Mouse (Mus musculus) spleen, adult 2 months (tissue): Measurements from ENCODE around the gene Slc9c1. TPM values are rescaled to one million over a fixed set of nuclear protein-coding genes. Genes with fewer than 3 reads are reported as not detected.
A peak's percentile ranks its signal among the peaks of the same experiment; 100 is the strongest.

Experiments used
- DNase-seq, 2 experiments: peaks; one replicate each; pipeline versions ENCODE4 v3.0.0 to v3.0.0-alpha.2; 2012 to 2021; ENCODE audit warnings: low spot score in 2 of 2, low read depth in 1 of 2
- H3K27ac ChIP-seq: fragments of 200-500 bp; 2 replicates; pipeline ENCODE4 v1.5.1; 2012; ENCODE audit warnings: low read length, inconsistent platforms; ENCODE audit not compliant: insufficient read depth
- H3K27me3 ChIP-seq: fragments of 200-500 bp; 2 replicates; pipeline ENCODE4 v1.6.1; 2012; ENCODE audit warnings: mild to moderate bottlenecking, moderate library complexity, low read length, inconsistent platforms; ENCODE audit not compliant: control insufficient read depth, insufficient read depth
- H3K36me3 ChIP-seq: fragments of 200-500 bp; 2 replicates; pipeline ENCODE4 v1.6.1; 2012; ENCODE audit warnings: mild to moderate bottlenecking, low read length, inconsistent platforms; ENCODE audit not compliant: control insufficient read depth, insufficient read depth
- H3K4me1 ChIP-seq: fragments of 200-500 bp; 2 replicates; pipeline ENCODE4 v1.6.1; 2011; ENCODE audit warnings: inconsistent platforms; ENCODE audit not compliant: control insufficient read depth, insufficient read depth, insufficient read length
- H3K4me3 ChIP-seq: fragments of 200-500 bp; 2 replicates; pipeline ENCODE4 v1.5.1; 2011; ENCODE audit warnings: mild to moderate bottlenecking, inconsistent platforms; ENCODE audit not compliant: insufficient read depth, insufficient read length; ENCODE audit errors: extremely low read depth
- CTCF ChIP-seq: fragments of 200-500 bp; IDR thresholded peaks from 2 replicates; pipeline ENCODE4 v1.5.1; 2011; ENCODE audit warnings: mild to moderate bottlenecking, inconsistent platforms; ENCODE audit not compliant: insufficient read depth, insufficient read length, insufficient replicate concordance; ENCODE audit errors: extremely low read depth
- POLR2A ChIP-seq: fragments of 200-500 bp; IDR thresholded peaks from 2 replicates; pipeline ENCODE4 v1.6.1; 2011; ENCODE audit warnings: low read depth, low read length, inconsistent platforms
- WGBS: fragments of 180-500 bp; shearing (Covaris S2); methylation state at CpG from one replicate; pipeline ENCODE4 v1.1.7; 2018; 5-methylcytosine and 5-hydroxymethylcytosine counted together
- polyA plus RNA-seq: library from polyadenylated mRNA; depleted of rRNA; stranded (reverse); fragments of >200 nt; gene quantifications from 2 replicates; pipeline ENCODE4 v1.2.3, GENCODE M21; 2012

Gene Slc9c1
- polyA plus RNA-seq, 1 experiment, result not detected

DNA sequence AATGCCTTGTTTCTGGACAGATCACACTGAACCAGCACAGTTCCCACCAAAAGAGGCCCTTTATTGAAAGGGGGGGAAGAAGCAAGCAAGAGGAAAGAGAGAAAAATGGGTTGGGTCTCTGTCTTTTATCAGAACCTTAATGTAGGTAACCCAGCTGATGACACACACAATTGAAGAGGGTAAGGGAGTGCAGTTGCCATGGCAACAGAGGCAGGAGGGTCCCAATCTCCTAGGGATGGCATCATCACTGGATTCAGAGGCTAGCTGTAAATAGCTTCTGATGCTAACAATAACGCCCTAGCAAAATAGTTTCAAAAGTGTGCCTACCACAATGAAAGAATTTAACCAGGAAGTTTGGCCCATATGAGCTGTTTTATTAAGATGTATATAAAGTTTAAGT lies 58.5 kb downstream of the Slc9c1 start:
- Histone ChIP-seq H3K4me1 (no peaks in the 10 kb centered on the region), H3K36me3 (no peaks in the 10 kb centered on the region), H3K4me3 (no peak overlapping the region), H3K27ac (no peak overlapping the region), H3K27me3 (no peaks in the 10 kb centered on the region; the same call in 1 of the 2 replicates)
- WGBS, result 96% methylated on average over 1 of the region's 1 CpGs
- TF ChIP-seq POLR2A, result no peak
- no peak for DNase-seq

DNA sequence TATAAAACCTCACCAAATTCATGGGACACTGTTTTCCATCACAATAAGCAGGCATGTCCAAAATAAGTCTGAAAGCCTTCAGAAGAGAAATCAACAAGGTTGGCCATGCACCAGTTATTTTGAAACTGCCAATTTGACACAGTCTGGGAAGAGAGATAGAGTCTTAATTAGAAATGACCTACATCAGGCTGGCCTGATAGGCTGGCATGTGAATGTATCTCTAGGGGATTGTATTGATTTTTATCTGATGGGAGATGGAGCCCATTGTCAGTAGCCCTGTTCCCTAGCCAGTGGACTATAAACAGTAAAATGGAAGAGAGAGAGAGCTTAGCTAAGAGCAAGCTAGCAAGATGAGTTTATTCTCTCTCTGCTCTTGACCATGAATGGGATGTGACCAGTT lies 60.4 kb downstream of the Slc9c1 start:
- DNase-seq, result no peak
- no peak overlapping the region for H3K4me3 ChIP-seq
- H3K36me3 ChIP-seq, result no peaks in the 10 kb centered on the region
- TF ChIP-seq POLR2A (no peak), CTCF (no peak)
- H3K27ac ChIP-seq, result no peak overlapping the region
- no peaks in the 10 kb centered on the region for H3K4me1 ChIP-seq
- no peaks in the 10 kb centered on the region; the same call in 1 of the 2 replicates for H3K27me3 ChIP-seq

DNA sequence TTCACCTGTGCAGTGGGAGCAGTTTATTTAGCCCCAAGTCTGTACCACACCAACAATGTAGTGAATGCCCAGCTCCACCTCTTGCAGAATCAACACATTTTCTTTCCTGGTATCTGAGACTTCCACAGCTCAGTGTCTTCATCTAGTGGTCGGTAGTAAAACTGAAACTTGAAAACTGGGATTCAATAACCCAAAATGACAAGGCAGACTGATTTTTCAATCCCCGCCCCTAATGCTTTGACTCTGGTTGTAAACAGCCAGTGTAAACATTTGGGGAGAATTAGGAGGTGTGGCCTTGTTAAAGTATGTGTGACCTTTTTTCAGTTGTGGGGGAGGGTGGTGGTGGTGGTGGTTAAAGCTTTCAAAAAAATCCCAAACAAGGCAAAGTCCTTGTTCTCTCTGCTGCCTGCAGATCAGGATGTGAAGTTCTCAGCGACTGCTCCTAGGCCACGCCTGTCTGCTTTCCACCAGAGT lies 73.4 kb downstream of the Slc9c1 start:
- no peaks in the 10 kb centered on the region for H3K27me3 ChIP-seq
- H3K36me3 ChIP-seq, result no peaks in the 10 kb centered on the region
- no peak for DNase-seq
- TF ChIP-seq CTCF, result no peak
- TF ChIP-seq POLR2A, result no peak
- WGBS, result 44% methylated on average over 4 of the region's 4 CpGs
- H3K4me3 ChIP-seq, result no peak overlapping the region
- no peaks in the 10 kb centered on the region for H3K4me1 ChIP-seq
- no peak overlapping the region for H3K27ac ChIP-seq

DNA sequence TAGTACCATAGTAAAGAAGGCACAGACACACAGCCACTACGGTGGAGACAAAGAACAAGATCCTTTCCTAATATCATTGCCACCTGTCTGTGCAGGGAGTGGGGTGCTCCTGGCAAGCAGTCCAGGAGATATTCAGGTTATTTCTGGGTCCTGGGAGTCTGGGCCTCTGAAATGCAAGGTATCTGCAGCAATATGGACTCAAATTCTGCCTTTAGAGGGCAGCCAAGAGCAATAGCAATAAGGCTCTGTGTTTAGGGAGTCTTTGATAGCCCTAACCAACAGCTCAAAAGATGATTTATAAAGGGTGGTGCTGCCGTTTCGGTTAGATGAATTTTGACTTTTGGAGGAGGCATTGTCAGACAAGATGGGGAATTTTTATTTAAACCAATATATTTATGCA lies 74.2 kb downstream of the Slc9c1 start:
- DNase-seq, result peak in 1 of 2 experiments; percentile 10
- Histone ChIP-seq H3K27me3 (no peaks in the 10 kb centered on the region), H3K4me1 (no peaks in the 10 kb centered on the region), H3K36me3 (no peaks in the 10 kb centered on the region), H3K4me3 (no peak overlapping the region), H3K27ac (no peak overlapping the region)
- TF ChIP-seq POLR2A, result no peak
- TF ChIP-seq CTCF, result peak; percentile 10; the same call in 1 of the 2 replicates
- WGBS, result 48% methylated on average over 3 of the region's 3 CpGs

DNA sequence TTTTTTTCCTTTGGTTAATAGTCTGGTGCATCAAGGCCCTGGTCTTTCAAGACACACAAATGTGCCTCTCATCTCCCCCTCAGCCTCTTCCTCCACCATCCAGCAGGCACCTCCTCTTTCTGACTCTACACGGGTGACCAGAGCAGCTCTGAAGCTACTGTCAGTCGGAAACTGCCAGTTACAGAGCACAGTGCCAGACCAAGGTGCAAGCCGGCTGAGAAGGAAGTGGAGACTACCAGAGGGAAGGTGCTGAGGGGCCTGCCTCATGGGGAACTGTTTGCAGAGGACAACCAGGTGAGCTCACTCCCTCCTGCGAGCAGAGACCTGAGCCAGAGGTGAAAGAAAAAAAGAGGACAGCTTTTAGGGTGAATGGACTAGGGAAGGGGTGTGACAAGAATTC lies 75.2 kb downstream of the Slc9c1 start, which contains the start of gene Gcsam:
TSS of gene Gcsam (plus strand) at position 114 of the 400 bp plus-strand sequence.
- Histone ChIP-seq H3K36me3 (no peaks in the 10 kb centered on the region), H3K4me3 (no peak within 1 kb of the TSS), H3K27ac (no peak within 1 kb of the TSS), H3K4me1 (no peaks in the 10 kb centered on the region), H3K27me3 (no peaks in the 10 kb centered on the region)
- WGBS, result 13% methylated on average over 4 of the region's 4 CpGs
- no peak for DNase-seq
- TF ChIP-seq POLR2A, result no peak
- TF ChIP-seq CTCF, result no peak

DNA sequence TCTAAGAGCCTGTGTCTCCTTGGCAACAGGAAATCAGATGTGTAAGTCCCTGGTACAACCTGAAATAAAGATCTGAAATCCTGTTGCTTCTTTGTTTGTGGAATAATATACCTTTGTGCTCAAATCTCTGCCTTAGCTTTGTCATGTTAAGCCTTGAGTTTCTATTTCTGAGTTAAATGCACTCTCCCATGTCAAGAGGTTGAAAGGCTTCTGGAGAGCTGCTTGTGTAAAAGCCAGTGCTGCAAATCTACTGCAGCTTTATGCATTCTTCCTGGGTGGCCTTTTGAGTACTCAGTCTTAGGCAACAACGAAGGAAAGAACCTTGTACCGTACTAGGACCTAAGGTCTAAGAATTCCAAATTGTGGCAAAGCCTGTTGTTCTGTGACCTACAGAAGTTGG lies 78.1 kb downstream of the Slc9c1 start:
- Histone ChIP-seq H3K27me3 (no peaks in the 10 kb centered on the region), H3K27ac (no peak overlapping the region), H3K4me1 (no peaks in the 10 kb centered on the region), H3K36me3 (no peaks in the 10 kb centered on the region), H3K4me3 (no peak overlapping the region)
- 91% methylated on average over 2 of the region's 2 CpGs for WGBS
- no peak for DNase-seq
- TF ChIP-seq POLR2A (no peak), CTCF (no peak)

DNA sequence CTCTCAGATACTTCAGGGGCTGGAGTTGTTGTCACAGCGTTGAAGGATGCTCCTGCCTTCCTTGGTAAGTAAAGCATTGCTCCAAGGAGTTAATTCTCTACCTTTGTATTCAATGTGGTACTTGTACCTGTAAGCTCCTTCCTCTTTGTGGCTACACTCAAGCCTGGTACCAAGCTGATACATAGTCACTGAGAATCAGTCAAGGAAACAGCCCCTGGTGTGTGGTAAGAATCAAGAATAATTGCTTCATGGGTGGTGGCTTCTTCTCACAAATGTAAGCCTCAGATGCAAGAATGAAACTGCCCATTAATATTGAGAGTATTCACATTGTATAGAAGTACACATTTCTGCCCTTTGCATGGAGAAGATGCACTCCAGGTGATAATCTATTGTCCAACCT lies 80.8 kb downstream of the Slc9c1 start:
- no peak overlapping the region for H3K27ac ChIP-seq
- 83% methylated on average over 1 of the region's 1 CpGs for WGBS
- H3K4me1 ChIP-seq, result no peaks in the 10 kb centered on the region
- no peak for TF ChIP-seq CTCF
- TF ChIP-seq POLR2A, result no peak
- no peak for DNase-seq
- H3K4me3 ChIP-seq, result no peak overlapping the region
- H3K36me3 ChIP-seq, result no peaks in the 10 kb centered on the region
- H3K27me3 ChIP-seq, result no peaks in the 10 kb centered on the region
